Mouse (Mus musculus): ENCODE data around the gene Car8.
"Not testable (repeated sequence)": the region's sequence is repeated elsewhere in the genome, so short reads cannot be mapped to it uniquely, and the experiment has no call there.

Car8 gene

GRCm38 (mm10) chr4:8203367-8203766 lies 35.5 kb downstream of the Car8 start:
- no peak for DNase-seq (ENCODE audit: low spot score in 2 of 2)

- DNase-seq (ENCODE audit: low spot score in 2 of 2), result no peak
These were observed 37.2 kb downstream of the Car8 start for GRCm38 (mm10) chr4:8201631-8202030.

GRCm38 (mm10) chr4:8200081-8200480 lies 38.8 kb downstream of the Car8 start:
- DNase-seq (ENCODE audit: low spot score in 2 of 2), result no peak

GRCm38 (mm10) chr4:8198033-8198432 lies 40.8 kb downstream of the Car8 start:
- DNase-seq (ENCODE audit: low spot score in 2 of 2), result no peak

GRCm38 (mm10) chr4:8190441-8190840 lies 48.4 kb downstream of the Car8 start:
- no peak for DNase-seq (ENCODE audit: low spot score in 2 of 2)

- no peak for DNase-seq (ENCODE audit: low spot score in 2 of 2)
These were observed 51.7 kb downstream of the Car8 start for GRCm38 (mm10) chr4:8186921-8187687.

- DNase-seq (ENCODE audit: low spot score in 2 of 2), result no peak
These were observed 58.3 kb downstream of the Car8 start for GRCm38 (mm10) chr4:8180576-8180975.

- no peak for DNase-seq (ENCODE audit: low spot score in 2 of 2)
These were observed 84.1 kb downstream of the Car8 start for GRCm38 (mm10) chr4:8154589-8155198.

GRCm38 (mm10) chr4:8153926-8154325 lies 84.9 kb downstream of the Car8 start:
- DNase-seq (ENCODE audit: low spot score in 2 of 2), result not testable (repeated sequence)

DNA sequence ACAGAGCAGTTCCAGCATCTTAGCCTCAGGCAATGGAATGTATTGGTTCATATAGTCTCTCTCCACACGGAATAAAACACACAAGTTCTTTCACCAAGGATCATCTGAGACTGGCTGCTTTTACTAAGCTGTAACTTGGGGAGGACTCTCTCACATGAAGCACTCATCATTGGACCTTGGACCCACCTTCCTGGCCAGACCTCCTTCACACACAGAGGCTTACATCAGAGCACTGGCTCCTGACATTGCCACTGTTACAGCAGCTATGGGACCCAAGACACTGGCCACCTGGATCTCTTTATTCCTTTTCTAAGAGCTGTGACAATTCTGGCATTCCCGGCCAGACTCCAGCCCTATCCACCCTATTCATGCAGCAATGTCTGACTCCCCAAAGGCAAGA lies 101.4 kb downstream of the Car8 start:
- DNase-seq (ENCODE audit: low spot score in 2 of 2), result no peak

- no peak for DNase-seq (ENCODE audit: low spot score in 2 of 2)
These were observed 106.8 kb downstream of the Car8 start for GRCm38 (mm10) chr4:8132024-8132423.

- no peak for DNase-seq (ENCODE audit: low spot score in 2 of 2)
These were observed 125.3 kb downstream of the Car8 start for GRCm38 (mm10) chr4:8113558-8113957.

DNA sequence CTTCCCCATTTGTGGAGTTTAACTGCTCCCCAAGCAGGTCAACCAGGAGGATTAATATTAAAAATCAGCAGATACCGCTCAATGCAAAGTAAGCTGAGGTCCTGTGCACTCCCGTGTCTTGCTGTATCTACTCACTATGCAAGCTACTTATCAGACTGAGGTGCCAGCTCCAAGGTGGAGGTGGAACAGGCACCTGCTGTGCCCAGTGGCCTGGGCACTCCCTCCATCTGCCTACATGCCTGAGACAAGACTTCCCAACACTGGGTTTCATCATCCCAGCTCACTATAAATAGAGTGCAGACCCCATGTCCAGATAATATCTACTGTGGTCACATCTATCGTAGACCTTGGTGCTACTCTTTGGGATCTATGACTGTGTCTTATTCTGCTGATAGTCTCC lies 127.0 kb downstream of the Car8 start:
- DNase-seq (ENCODE audit: low spot score in 2 of 2), result no peak

- DNase-seq (ENCODE audit: low spot score in 2 of 2), result no peak
These were observed 128.8 kb downstream of the Car8 start for GRCm38 (mm10) chr4:8109906-8110567.

GRCm38 (mm10) chr4:8101466-8101865 lies 137.4 kb downstream of the Car8 start:
- no peak for DNase-seq (ENCODE audit: low spot score in 2 of 2)

DNA sequence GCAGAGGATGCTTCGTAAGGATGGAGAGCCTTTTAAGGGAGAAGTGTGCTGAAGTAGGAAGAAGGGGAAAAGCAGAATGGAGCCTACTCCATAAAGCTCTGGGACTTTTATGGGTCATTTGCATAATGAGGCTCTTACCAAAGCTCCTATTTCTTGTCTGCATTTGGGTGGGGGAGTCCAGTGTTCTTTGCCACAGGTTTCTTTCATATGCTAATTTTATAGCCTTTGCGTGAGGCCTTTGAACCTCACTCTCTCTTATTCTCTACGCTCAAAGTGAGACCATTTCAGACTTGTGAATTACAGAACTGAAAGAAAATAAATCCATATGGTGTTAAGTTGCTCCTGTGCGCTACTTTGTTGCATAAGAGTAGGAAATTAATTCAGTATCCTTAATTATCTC lies 140.8 kb downstream of the Car8 start:
- DNase-seq (ENCODE audit: low spot score in 2 of 2), result no peak

DNA sequence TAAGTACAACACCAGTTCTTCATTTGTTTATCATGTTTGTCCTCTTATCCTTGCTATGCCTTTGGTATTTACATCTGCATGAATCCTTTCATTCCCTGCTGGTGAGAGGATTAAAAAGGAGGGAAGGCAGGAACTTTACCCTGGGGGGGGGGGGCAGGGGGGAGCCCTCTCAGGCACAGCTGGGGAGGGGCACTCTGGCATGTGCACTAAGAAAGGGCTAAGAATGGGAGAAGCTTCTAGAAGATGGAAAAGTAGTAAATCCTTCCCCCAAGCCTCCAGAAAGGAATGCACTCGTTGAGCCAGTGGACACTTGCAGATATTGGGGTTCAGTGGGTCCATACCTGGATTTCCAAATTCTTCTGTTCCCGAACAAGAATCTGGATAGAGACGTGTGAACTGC lies 141.2 kb downstream of the Car8 start:
- DNase-seq (ENCODE audit: low spot score in 2 of 2), result no peak

- DNase-seq (ENCODE audit: low spot score in 2 of 2), result not testable (repeated sequence)
These were observed 145.3 kb downstream of the Car8 start for GRCm38 (mm10) chr4:8093566-8093965.
